Mouse (Mus musculus) stomach, postnatal 0 days (tissue): ENCODE measurements around the gene Foxj1.

Experiments used
- CTCF ChIP-seq: IDR thresholded peaks from 2 replicates; pipeline ENCODE4 v1.5.1; 2016; ENCODE audit warnings: antibody characterized with exemption, low read depth, mild to moderate bottlenecking, moderate library complexity
- EP300 ChIP-seq: optimal IDR thresholded peaks from 2 replicates; pipeline ENCODE3; 2016; ENCODE audit warnings: antibody characterized with exemption

DNA sequence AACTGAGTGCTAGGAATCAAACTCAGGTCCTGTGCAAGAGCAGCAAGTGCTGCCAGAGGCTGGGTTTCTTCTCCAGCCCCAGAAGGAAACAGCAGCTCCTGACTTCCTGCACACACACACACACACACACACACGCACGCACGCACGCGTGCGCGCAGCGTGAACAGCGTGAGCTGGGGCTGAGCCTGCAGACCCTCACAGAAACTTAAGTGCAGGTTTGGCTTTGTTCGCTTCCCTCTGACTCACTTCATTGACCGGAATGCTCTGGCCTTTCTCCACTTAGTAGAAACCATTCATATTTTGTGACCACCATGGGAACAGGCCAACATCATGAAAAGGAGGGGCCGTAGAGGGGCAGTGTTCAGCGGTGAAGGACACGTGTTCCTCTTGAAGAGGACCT lies 33.9 kb upstream of the Foxj1 start:
- TF ChIP-seq CTCF: no peak
- TF ChIP-seq EP300: no peak
